Mouse (Mus musculus) forebrain, embryonic 16.5 days (tissue): ENCODE measurements around the gene Clec16a. TPM values are rescaled to one million over a fixed set of nuclear protein-coding genes. Genes with fewer than 3 reads are reported as not detected.

ENCODE experiments used
- ATAC-seq: fragments of 200-750 bp; cut with Nextera tagmentation; 2 replicates; pipeline ENCODE4 v1.8.0; 2017; ENCODE audit warnings: mild to moderate bottlenecking, moderate library complexity
- H3K27ac ChIP-seq: fragments of 300-500 bp; sonication (generic); 2 replicates; pipeline ENCODE4 v1.5.1; 2014; ENCODE audit warnings: low read length, control low read depth
- H3K27me3 ChIP-seq: fragments of 300-500 bp; sonication (generic); replicated peaks from 2 replicates; pipeline ENCODE4 v1.6.1; 2014; ENCODE audit warnings: low read length; ENCODE audit not compliant: control insufficient read depth, insufficient read depth
- H3K36me3 ChIP-seq: fragments of 300-500 bp; sonication (generic); 2 replicates; pipeline ENCODE4 v1.6.1; 2014; ENCODE audit not compliant: control insufficient read depth, insufficient read depth
- H3K4me1 ChIP-seq: fragments of 300-500 bp; sonication (generic); replicated peaks from 2 replicates; pipeline ENCODE4 v1.6.1; 2014; ENCODE audit warnings: low read length; ENCODE audit not compliant: control insufficient read depth, insufficient read depth
- H3K4me2 ChIP-seq: fragments of 300-500 bp; sonication (generic); 2 replicates; pipeline ENCODE4 v1.6.1; 2014; ENCODE audit warnings: mild to moderate bottlenecking, low read length, control low read depth
- H3K4me3 ChIP-seq: fragments of 300-500 bp; sonication (generic); replicated peaks from 2 replicates; pipeline ENCODE4 v1.5.1; 2014; ENCODE audit warnings: mild to moderate bottlenecking, low read length, control low read depth
- H3K9ac ChIP-seq: fragments of 300-500 bp; sonication (generic); replicated peaks from 2 replicates; pipeline ENCODE4 v1.6.1; 2014; ENCODE audit warnings: low read depth, low read length, control low read depth
- H3K9me3 ChIP-seq: fragments of 300-500 bp; sonication (generic); 2 replicates; pipeline ENCODE4 v1.6.1; 2016; ENCODE audit warnings: low read length; ENCODE audit not compliant: control insufficient read depth
- WGBS: fragments of 180-500 bp; shearing (Covaris S2); extraction: QIAGEN DNeasy Blood & Tissue Kit; methylation state at CpG from one replicate; pipeline ENCODE4 v1.1.7; 2014; 5-methylcytosine and 5-hydroxymethylcytosine counted together
- polyA plus RNA-seq: library from polyadenylated mRNA; unstranded; fragments of >200 nt; fragmentation: Nextera tagmentation; extraction: Ambion mirVana; gene quantifications from 2 replicates; pipeline ENCODE4 v1.2.1, GENCODE M21; 2015

Clec16a gene
- polyA plus RNA-seq, 1 experiment from 2014 or later: 72.8 TPM

GRCm38 (mm10) chr16:10641146-10641545 is 96.0 kb downstream of the Clec16a start:
- WGBS: 78% methylated on average over 1 of the region's 1 CpGs
- Histone ChIP-seq H3K36me3 (no peaks in the 10 kb centered on the region), H3K27me3 (no peaks in the 10 kb centered on the region), H3K27ac (no peak overlapping the region), H3K9me3 (no peaks in the 10 kb centered on the region), H3K9ac (no peak overlapping the region), H3K4me3 (no peak overlapping the region), H3K4me1 (no peaks in the 10 kb centered on the region), H3K4me2 (no peak overlapping the region)
- no peak for ATAC-seq

GRCm38 (mm10) chr16:10642857-10643633 is 97.9 kb downstream of the Clec16a start:
- no peaks in the 10 kb centered on the region for H3K9me3 ChIP-seq
- H3K9ac ChIP-seq: no peak overlapping the region
- no peaks in the 10 kb centered on the region for H3K27me3 ChIP-seq
- no peak for ATAC-seq
- WGBS: 49% methylated on average over 4 of the region's 4 CpGs
- no peaks in the 10 kb centered on the region for H3K4me1 ChIP-seq
- no peak overlapping the region for H3K4me2 ChIP-seq
- H3K4me3 ChIP-seq: no peak overlapping the region
- no peak overlapping the region for H3K27ac ChIP-seq
- no peaks in the 10 kb centered on the region for H3K36me3 ChIP-seq

GRCm38 (mm10) chr16:10644238-10644637 is 99.1 kb downstream of the Clec16a start:
- Histone ChIP-seq H3K36me3 (no peaks in the 10 kb centered on the region), H3K9me3 (no peaks in the 10 kb centered on the region), H3K4me3 (no peak overlapping the region), H3K27me3 (no peaks in the 10 kb centered on the region), H3K9ac (no peak overlapping the region), H3K4me1 (no peaks in the 10 kb centered on the region), H3K27ac (no peak overlapping the region), H3K4me2 (no peak overlapping the region)
- ATAC-seq: no peak

GRCm38 (mm10) chr16:10644731-10645130 is 99.6 kb downstream of the Clec16a start:
- Histone ChIP-seq H3K27ac (no peak overlapping the region), H3K36me3 (no peaks in the 10 kb centered on the region), H3K4me1 (no peaks in the 10 kb centered on the region), H3K9ac (no peak overlapping the region), H3K4me2 (no peak overlapping the region), H3K4me3 (no peak overlapping the region), H3K27me3 (no peaks in the 10 kb centered on the region), H3K9me3 (no peaks in the 10 kb centered on the region)
- WGBS: 87% methylated on average over 8 of the region's 8 CpGs
- no peak for ATAC-seq

GRCm38 (mm10) chr16:10651804-10652203 is 106.7 kb downstream of the Clec16a start:
- Histone ChIP-seq H3K27me3 (no peaks in the 10 kb centered on the region), H3K27ac (no peak overlapping the region), H3K4me3 (no peak overlapping the region), H3K9me3 (no peaks in the 10 kb centered on the region), H3K9ac (no peak overlapping the region), H3K4me1 (peaks cover 2% of the 10 kb centered on the region; the same call in 1 of the 2 replicates), H3K36me3 (no peaks in the 10 kb centered on the region), H3K4me2 (no peak overlapping the region)
- ATAC-seq: 0 out of 2 replicates have a peak, but pooled peaks have one; percentile 23

- H3K27ac ChIP-seq: no peak overlapping the region
- no peaks in the 10 kb centered on the region for H3K9me3 ChIP-seq
- H3K9ac ChIP-seq: no peak overlapping the region
- peaks cover 2% of the 10 kb centered on the region; the same call in 1 of the 2 replicates for H3K4me1 ChIP-seq
- 86% methylated on average over 3 of the region's 3 CpGs for WGBS
- H3K4me3 ChIP-seq: no peak overlapping the region
- H3K27me3 ChIP-seq: no peaks in the 10 kb centered on the region
- H3K4me2 ChIP-seq: no peak overlapping the region
- H3K36me3 ChIP-seq: no peaks in the 10 kb centered on the region
- ATAC-seq: no peak
Observed at GRCm38 (mm10) chr16:10652935-10653334, 107.8 kb downstream of the Clec16a start.

- no peak overlapping the region for H3K4me2 ChIP-seq
- H3K27me3 ChIP-seq: no peaks in the 10 kb centered on the region
- no peak overlapping the region for H3K4me3 ChIP-seq
- no peaks in the 10 kb centered on the region for H3K9me3 ChIP-seq
- no peaks in the 10 kb centered on the region for H3K36me3 ChIP-seq
- no peak overlapping the region for H3K9ac ChIP-seq
- no peak overlapping the region for H3K27ac ChIP-seq
- no peak for ATAC-seq
- peaks cover 2% of the 10 kb centered on the region; the same call in 1 of the 2 replicates for H3K4me1 ChIP-seq
- WGBS: 96% methylated on average over 3 of the region's 3 CpGs
Observed at GRCm38 (mm10) chr16:10655236-10655635, 110.1 kb downstream of the Clec16a start.

- Histone ChIP-seq H3K36me3 (no peaks in the 10 kb centered on the region), H3K4me2 (no peak overlapping the region), H3K9ac (no peak overlapping the region), H3K4me3 (no peak overlapping the region), H3K27ac (no peak overlapping the region), H3K9me3 (no peaks in the 10 kb centered on the region), H3K4me1 (peaks cover 2% of the 10 kb centered on the region; the same call in 1 of the 2 replicates), H3K27me3 (no peaks in the 10 kb centered on the region)
- ATAC-seq: no peak
- WGBS: 73% methylated on average over 3 of the region's 3 CpGs
Observed at GRCm38 (mm10) chr16:10655926-10656325, 110.8 kb downstream of the Clec16a start.

- Histone ChIP-seq H3K27me3 (no peaks in the 10 kb centered on the region), H3K27ac (no peak overlapping the region), H3K36me3 (no peaks in the 10 kb centered on the region), H3K4me1 (peaks cover 2% of the 10 kb centered on the region; the same call in 1 of the 2 replicates), H3K4me3 (no peak overlapping the region), H3K4me2 (no peak overlapping the region), H3K9ac (no peak overlapping the region), H3K9me3 (no peaks in the 10 kb centered on the region)
- no peak for ATAC-seq
- 59% methylated on average over 2 of the region's 2 CpGs for WGBS
Observed at GRCm38 (mm10) chr16:10656461-10656860, 111.3 kb downstream of the Clec16a start.
